ENCODE assay signal across 8 mouse cellular contexts in genomic region chr13:110018431-110018901, GRCm38 (mm10).
DNase-seq lines count a peak whose midpoint lies in the region; ATAC-seq and TF ChIP-seq lines count a peak whose summit lies in the region.

No protein-coding gene starts in this region.

- peak; percentile 97 for ATAC-seq in megakaryocyte, adult 5-6 weeks (ENCODE audit: poor library complexity, severe bottlenecking)

- peak; percentile 96 for DNase-seq in R1 (ENCODE audit: low read depth, low spot score)
- DNase-seq in cerebellum, postnatal 25 days = peak; percentile 83 to 92
- peak; percentile 89 for DNase-seq in gastrocnemius, adult 2 months
- peak; percentile 70 for DNase-seq in hindlimb bud, embryonic 11.5 days (ENCODE audit: extremely low spot score, low read depth, low spot score)
- DNase-seq in left cerebral cortex, adult 2 months (ENCODE audit: extremely low spot score in 1 of 2, low spot score in 2 of 2) = peak; percentile 82 to 86
- peak; percentile 87 for DNase-seq in right cerebral cortex, adult 18-20 months
- peak; percentile 36 for DNase-seq in urinary bladder, adult 2 months (ENCODE audit: low spot score)

- intact Hi-C loops in gastrocnemius, adult 2 months (cut with DNase I) = loop anchor here (2.0 to 5.0 kb wide), 3 partner anchors 61 to 241 kb away; no protein-coding TSS in a partner anchor
- intact Hi-C loops in left cerebral cortex, adult 2 months (cut with DNase I) = loop anchor here (2.0 to 5.0 kb wide), 2 partner anchors 96 to 196 kb away; no protein-coding TSS in a partner anchor

- peak; percentile 86 for TF ChIP-seq CTCF in gastrocnemius, adult 2 months (IDR thresholded peaks at IDR 0.05)
- TF ChIP-seq CTCF in left cerebral cortex, adult 2 months (IDR thresholded peaks at IDR 0.05) = peak; percentile 82

- peak overlapping the region; percentile 72 for H3K4me3 ChIP-seq in gastrocnemius, adult 2 months
- H3K4me3 ChIP-seq in left cerebral cortex, adult 2 months = peak overlapping the region; percentile 50

- peak overlapping the region; percentile 71 for H3K27ac ChIP-seq in gastrocnemius, adult 2 months
- peak overlapping the region; percentile 32; the same call in 1 of the 2 replicates for H3K27ac ChIP-seq in left cerebral cortex, adult 2 months

Comparison
In these comparisons a context has a peak if more than half of its experiments do, and no peak if none do; other contexts are left out.
1. Peak in every context shown above with its lines: DNase-seq, ATAC-seq, H3K4me3 ChIP-seq and H3K27ac ChIP-seq.
2. DNase-seq: peak in every context shown above with its lines; median percentile 96 in R1; 89 in gastrocnemius, adult 2 months; 88 in cerebellum, postnatal 25 days; 87 in right cerebral cortex, adult 18-20 months; 84 in left cerebral cortex, adult 2 months; 70 in hindlimb bud, embryonic 11.5 days; 36 in urinary bladder, adult 2 months.